ENCODE assay signal across 17 mouse cellular contexts in genomic region chr15:96905520-96905919, GRCm38 (mm10).
"Had no signal": no experiment of that assay in that cellular context is flagged by ENCODE, and none has a peak within 500 bp of the region (broad histone marks: within the 10 kb centered on the region; RNA-seq: fewer than 3 reads in every experiment).

No protein-coding gene starts in this region.

- DNase-seq: retina, postnatal 1 day; right cerebral cortex, adult 18-20 months; right cerebral cortex, postnatal 14 days; right cerebral cortex, postnatal 25 days; right cerebral cortex, postnatal 4 days; spleen, adult 18-20 months; thymus, adult 18-20 months; thymus, adult 2 months; thymus, postnatal 14 days; thymus, postnatal 25 days; thymus, postnatal 36 days; thymus, postnatal 4 days had no signal

- H3K36me3 ChIP-seq: neural tube, embryonic 12.5 days; neural tube, embryonic 13.5 days; neural tube, embryonic 15.5 days; stomach, embryonic 15.5 days had no signal

- H3K4me3 ChIP-seq: neural tube, embryonic 12.5 days; neural tube, embryonic 13.5 days; neural tube, embryonic 15.5 days; stomach, embryonic 15.5 days had no signal

- H3K9me3 ChIP-seq: neural tube, embryonic 12.5 days; neural tube, embryonic 13.5 days; neural tube, embryonic 15.5 days; stomach, embryonic 15.5 days had no signal

- H3K27ac ChIP-seq: neural tube, embryonic 12.5 days; neural tube, embryonic 13.5 days; neural tube, embryonic 15.5 days; stomach, embryonic 15.5 days; stomach, postnatal 0 days had no signal

- H3K27me3 ChIP-seq: neural tube, embryonic 12.5 days; neural tube, embryonic 13.5 days; neural tube, embryonic 15.5 days; stomach, embryonic 15.5 days had no signal

- H3K4me1 ChIP-seq: neural tube, embryonic 12.5 days; neural tube, embryonic 13.5 days; neural tube, embryonic 15.5 days; stomach, embryonic 15.5 days had no signal

- H3K9ac ChIP-seq: neural tube, embryonic 12.5 days; neural tube, embryonic 13.5 days; neural tube, embryonic 15.5 days; stomach, embryonic 15.5 days had no signal
